Mouse (Mus musculus) CH12.LX (cell line): Measurements from ENCODE around the gene Zfp106. TPM values are rescaled to one million over a fixed set of nuclear protein-coding genes. Genes with fewer than 3 reads are reported as not detected.

Experiments used
- DNase-seq: peaks from one replicate; pipeline ENCODE4 v3.0.0-alpha.2; 2013; ENCODE audit errors: extremely low read depth
- H3K27ac ChIP-seq: 2 replicates; pipeline ENCODE4 v1.5.1; 2012; ENCODE audit warnings: low read depth, mild to moderate bottlenecking, control low read depth, moderate library complexity; ENCODE audit not compliant: insufficient read depth
- H3K27me3 ChIP-seq: replicated peaks from 2 replicates; pipeline ENCODE3; 2012; ENCODE audit warnings: inconsistent platforms
- H3K36me3 ChIP-seq, 2 experiments: replicated peaks in 1 of 2; 2 replicates each; pipeline versions ENCODE3 to v1.6.1; 2012; ENCODE audit warnings: inconsistent platforms in 1 of 2, low read length in 1 of 2, mild to moderate bottlenecking in 1 of 2, mixed read lengths in 1 of 2, moderate library complexity in 1 of 2; ENCODE audit not compliant: control insufficient read depth in 1 of 2, insufficient read depth in 1 of 2
- H3K4me1 ChIP-seq, 2 experiments: 2 replicates each; pipeline ENCODE4 v1.6.1; 2012; ENCODE audit warnings: inconsistent platforms in 1 of 2, moderate library complexity in 1 of 2; ENCODE audit not compliant: insufficient read depth in 2 of 2, control insufficient read depth in 1 of 2
- H3K4me2 ChIP-seq: 2 replicates; pipeline ENCODE4 v1.6.1; 2012; ENCODE audit warnings: low read depth, mild to moderate bottlenecking, control low read depth; ENCODE audit not compliant: poor library complexity, insufficient read depth, severe bottlenecking
- H3K4me3 ChIP-seq, 3 experiments: fragments of 150-350 bp in 1 of 3; sonication (generic) in 1 of 3; replicated peaks in 1 of 3; 2 replicates each; pipeline versions ENCODE3 to v1.5.1; 2011 to 2012; ENCODE audit warnings: low read depth in 2 of 3, low read length in 2 of 3, mild to moderate bottlenecking in 2 of 3, moderate library complexity in 2 of 3, control low read depth in 1 of 3, improper control_type of control experiment in 1 of 3, inconsistent platforms in 1 of 3, mixed read lengths in 1 of 3; ENCODE audit not compliant: poor library complexity in 1 of 3
- H3K79me2 ChIP-seq: replicated peaks from 2 replicates; pipeline ENCODE4 v1.6.1; 2012; ENCODE audit warnings: mild to moderate bottlenecking, moderate library complexity; ENCODE audit not compliant: control insufficient read depth, poor library complexity, insufficient read depth, severe bottlenecking; ENCODE audit errors: extremely low read depth
- H3K9ac ChIP-seq: 2 replicates; pipeline ENCODE4 v1.6.1; 2012; ENCODE audit warnings: low read depth, mild to moderate bottlenecking, control low read depth, moderate library complexity; ENCODE audit not compliant: insufficient read depth
- H3K9me3 ChIP-seq: replicated peaks from 2 replicates; pipeline ENCODE3; 2012; ENCODE audit warnings: low read length, inconsistent platforms, mixed read lengths
- BHLHE40 ChIP-seq: IDR thresholded peaks from 2 replicates; pipeline ENCODE4 v1.6.1; 2011; ENCODE audit warnings: mild to moderate bottlenecking, low read depth, low read length, improper control_type of control experiment
- CHD2 ChIP-seq: IDR thresholded peaks from 2 replicates; pipeline ENCODE4 v1.6.1; 2011; ENCODE audit warnings: low read length, improper control_type of control experiment
- CTCF ChIP-seq, 2 experiments: IDR thresholded peaks in 1 of 2; conservative IDR thresholded peaks in 1 of 2; 2 replicates each; pipeline ENCODE4 v1.5.1; 2011 to 2012; ENCODE audit warnings: low read depth in 2 of 2, low read length in 2 of 2, improper control_type of control experiment in 1 of 2, inconsistent platforms in 1 of 2, mild to moderate bottlenecking in 1 of 2, moderate library complexity in 1 of 2
- ELF1 ChIP-seq: IDR thresholded peaks from 2 replicates; pipeline ENCODE4 v1.6.1; 2014; ENCODE audit warnings: low read depth, mild to moderate bottlenecking, inconsistent platforms, low read length, improper control_type of control experiment
- EP300 ChIP-seq: IDR thresholded peaks from 2 replicates; pipeline ENCODE4 v1.6.1; 2011; ENCODE audit warnings: low read length, improper control_type of control experiment
- ETS1 ChIP-seq: conservative IDR thresholded peaks from 2 replicates; pipeline ENCODE4 v1.6.1; 2012; ENCODE audit warnings: low read depth, mild to moderate bottlenecking, inconsistent platforms, low read length, improper control_type of control experiment, moderate library complexity
- IRF4 ChIP-seq: IDR thresholded peaks from 2 replicates; pipeline ENCODE4 v1.6.1; 2014; ENCODE audit warnings: low read depth, mild to moderate bottlenecking, inconsistent platforms, low read length, improper control_type of control experiment
- JUN ChIP-seq: IDR thresholded peaks from 2 replicates; pipeline ENCODE4 v1.6.1; 2011; ENCODE audit warnings: low read depth, mild to moderate bottlenecking, low read length, improper control_type of control experiment, moderate library complexity; ENCODE audit not compliant: insufficient read depth
- MAFK ChIP-seq: IDR thresholded peaks from 2 replicates; pipeline ENCODE4 v1.6.1; 2011; ENCODE audit warnings: low read length, improper control_type of control experiment; ENCODE audit not compliant: insufficient replicate concordance
- MAX ChIP-seq: IDR thresholded peaks from 2 replicates; pipeline ENCODE4 v1.6.1; 2011; ENCODE audit warnings: low read length, improper control_type of control experiment
- MAZ ChIP-seq: IDR thresholded peaks from 2 replicates; pipeline ENCODE4 v1.6.1; 2012; ENCODE audit warnings: low read depth, mild to moderate bottlenecking, inconsistent platforms, low read length, improper control_type of control experiment, moderate library complexity
- MEF2A ChIP-seq: IDR thresholded peaks from 2 replicates; pipeline ENCODE4 v1.6.1; 2014; ENCODE audit warnings: low read depth, mild to moderate bottlenecking, inconsistent platforms, low read length, improper control_type of control experiment, borderline replicate concordance
- MXI1 ChIP-seq: IDR thresholded peaks from 2 replicates; pipeline ENCODE4 v1.6.1; 2011; ENCODE audit warnings: mild to moderate bottlenecking, low read depth, low read length, improper control_type of control experiment
- MYC ChIP-seq: IDR thresholded peaks from 2 replicates; pipeline ENCODE4 v1.6.1; 2011; ENCODE audit warnings: low read depth, mild to moderate bottlenecking, improper control_type of control experiment, low read length
- NELFE ChIP-seq: IDR thresholded peaks from 2 replicates; pipeline ENCODE4 v1.6.1; 2011; ENCODE audit warnings: low read depth, low read length, improper control_type of control experiment
- NRF1 ChIP-seq: IDR thresholded peaks from 2 replicates; pipeline ENCODE4 v1.6.1; 2014; ENCODE audit warnings: low read depth, mild to moderate bottlenecking, inconsistent platforms, low read length, improper control_type of control experiment, moderate library complexity
- PAX5 ChIP-seq: IDR thresholded peaks from 2 replicates; pipeline ENCODE4 v1.6.1; 2012; ENCODE audit warnings: low read length, inconsistent platforms, mixed read lengths
- POLR2A ChIP-seq: IDR thresholded peaks from 2 replicates; pipeline ENCODE4 v1.6.1; 2011; ENCODE audit warnings: low read depth, mild to moderate bottlenecking, improper control_type of control experiment, low read length
- POLR2AphosphoS2 ChIP-seq: IDR thresholded peaks from 2 replicates; pipeline ENCODE4 v1.6.1; 2011; ENCODE audit warnings: low read depth, low read length, improper control_type of control experiment
- RAD21 ChIP-seq: IDR thresholded peaks from 2 replicates; pipeline ENCODE4 v1.6.1; 2011; ENCODE audit warnings: low read depth, mild to moderate bottlenecking, low read length, improper control_type of control experiment, moderate library complexity
- SIN3A ChIP-seq: IDR thresholded peaks from 2 replicates; pipeline ENCODE4 v1.6.1; 2012; ENCODE audit warnings: low read length, improper control_type of control experiment, inconsistent platforms
- SMC3 ChIP-seq: IDR thresholded peaks from 2 replicates; pipeline ENCODE4 v1.6.1; 2011; ENCODE audit warnings: low read depth, low read length, improper control_type of control experiment
- TCF12 ChIP-seq: IDR thresholded peaks from 2 replicates; pipeline ENCODE4 v1.6.1; 2014; ENCODE audit warnings: low read depth, mild to moderate bottlenecking, inconsistent platforms, low read length, improper control_type of control experiment
- UBTF ChIP-seq: IDR thresholded peaks from 2 replicates; pipeline ENCODE4 v1.6.1; 2012; ENCODE audit warnings: low read depth, mild to moderate bottlenecking, inconsistent platforms, low read length, improper control_type of control experiment, moderate library complexity
- USF1 ChIP-seq: IDR thresholded peaks from 2 replicates; pipeline ENCODE4 v1.6.1; 2014; ENCODE audit warnings: low read depth, mild to moderate bottlenecking, inconsistent platforms, low read length, improper control_type of control experiment
- ZKSCAN1 ChIP-seq: IDR thresholded peaks from 2 replicates; pipeline ENCODE4 v1.6.1; 2012; ENCODE audit warnings: low read depth, inconsistent platforms, low read length, improper control_type of control experiment, borderline replicate concordance
- dilution Hi-C: fragments of 300-500 bp; cut with MboI; formaldehyde crosslinking; loops from 2 replicates; pipeline ENCODE4 v1.14.3; 2020; ENCODE audit warnings: low sequenced_read_pairs; ENCODE audit not compliant: extremely low pct_unique_long_range_greater_than_20kb, extremely low pct_ligation_motif_present
- in situ Hi-C: fragments of 300-500 bp; cut with MboI; formaldehyde crosslinking; loops from 3 replicates; pipeline ENCODE4 v1.14.3; 2019; ENCODE audit warnings: low sequenced_read_pairs, low pct_ligation_motif_present, low pct_unique_long_range_greater_than_20kb, mixed read lengths
- polyA plus RNA-seq: library from polyadenylated mRNA; unstranded; fragments of >175 nt; gene quantifications from 2 replicates; pipeline ENCODE4 v1.2.1, GENCODE M21; 2012; ENCODE audit warnings: low read depth; ENCODE audit not compliant: insufficient read length
- total RNA-seq, 2 experiments: library from RNA; depleted of rRNA; stranded (reverse); fragments of 300-350 nt in 1 of 2; fragments of >200 nt in 1 of 2; gene quantifications; 2 replicates each; pipeline ENCODE4 v1.2.3; 2012 to 2014

Zfp106 gene
- total and polyA plus RNA-seq, 3 experiments: 93.8 to 183 (median 130) TPM

DNA sequence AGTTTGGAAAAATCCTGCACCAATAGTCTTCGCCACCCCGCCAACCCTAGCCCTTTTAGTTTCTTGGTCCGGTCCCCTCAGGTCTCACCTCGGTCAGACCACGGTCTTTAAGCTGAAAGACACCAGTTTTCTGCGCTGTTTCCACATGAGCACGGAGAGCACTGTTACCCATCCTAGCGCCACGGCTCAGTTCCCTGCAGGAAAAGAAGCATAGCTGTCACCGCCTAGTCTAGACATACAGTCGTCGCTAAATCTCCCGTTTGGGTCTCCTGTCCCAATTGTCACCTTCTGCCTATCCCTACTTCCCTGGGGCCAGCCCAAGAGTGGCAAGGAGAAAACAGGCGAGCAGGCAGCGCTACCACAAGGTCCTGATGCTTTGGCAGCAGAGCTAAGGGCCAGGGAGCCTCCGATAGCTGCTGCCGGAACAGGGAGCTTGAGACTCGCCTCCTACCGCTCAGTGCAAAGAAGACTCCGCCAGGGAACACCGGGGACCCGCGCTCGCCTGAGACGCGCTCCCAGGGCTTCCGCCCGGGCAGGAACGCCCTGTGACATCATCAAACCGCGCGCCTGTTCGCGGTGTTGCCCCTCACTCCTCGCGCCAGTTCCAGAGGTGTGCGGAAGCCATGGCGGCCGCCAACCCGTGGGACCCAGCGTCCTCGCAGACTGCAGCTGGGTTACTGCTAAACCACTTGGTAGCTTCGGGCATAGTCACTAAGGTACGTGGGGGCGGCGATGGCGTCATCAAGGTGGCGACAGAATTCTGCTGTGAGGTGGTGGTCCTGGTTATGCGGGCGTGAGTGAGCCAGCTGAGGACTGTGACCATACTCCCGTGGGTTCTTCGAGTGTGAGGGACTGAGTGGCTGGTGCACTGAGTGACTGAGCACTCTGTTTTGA lies 45.4 kb upstream of the Zfp106 start, which contains the start of the genes Haus2 and Lrrc57 (continued):
- TF ChIP-seq PAX5: no peak

DNA sequence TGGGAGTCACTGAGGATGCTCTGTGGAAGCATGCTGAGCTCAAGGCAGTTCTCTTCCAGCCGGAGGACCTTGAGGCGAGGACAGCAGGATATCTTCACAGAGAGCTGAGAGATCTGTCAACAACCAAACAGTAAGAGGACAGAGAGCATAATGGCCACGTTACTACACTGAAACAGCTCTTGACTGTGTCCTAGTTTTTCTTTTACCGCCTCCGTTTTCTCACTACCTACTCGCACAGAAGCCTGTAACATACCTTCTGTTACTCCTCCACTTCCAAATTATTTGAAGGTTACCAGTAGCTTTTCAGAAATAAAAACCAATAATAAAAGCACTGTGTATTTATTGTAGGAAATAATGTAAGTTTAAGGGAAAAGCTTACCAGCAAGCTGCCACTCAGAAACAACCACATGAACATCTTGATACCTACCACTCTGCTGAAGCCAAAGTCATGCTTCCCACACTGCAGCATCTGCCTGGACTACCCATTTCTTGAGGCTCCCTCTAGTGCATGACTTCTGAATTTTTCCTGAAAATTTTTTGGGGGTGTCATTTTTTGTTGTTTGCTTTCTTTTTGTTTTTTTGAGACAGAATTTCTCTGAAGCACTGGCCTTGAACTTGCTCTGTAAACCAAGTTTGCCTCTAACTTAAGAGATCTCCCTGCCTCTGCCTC lies 42.5 kb upstream of the Zfp106 start:
- no peak overlapping the region for H3K4me2 ChIP-seq
- DNase-seq: peak; percentile 23
- dilution Hi-C loops (no loop called here), in situ Hi-C loops (no loop called here)
- H3K4me3 ChIP-seq: no peak overlapping the region
- H3K4me1 ChIP-seq: peaks cover 0 to 24% of the 10 kb centered on the region in 2 experiments; a peak in 1 of 4 replicates
- H3K27me3 ChIP-seq: no peaks in the 10 kb centered on the region
- no peak overlapping the region for H3K9ac ChIP-seq
- no peak overlapping the region for H3K27ac ChIP-seq
- peaks cover 9 to 36% of the 10 kb centered on the region in 2 experiments for H3K36me3 ChIP-seq
- no peaks in the 10 kb centered on the region for H3K9me3 ChIP-seq
- peaks cover 12% of the 10 kb centered on the region for H3K79me2 ChIP-seq
- TF ChIP-seq SMC3 (peak; percentile 52), NELFE (no peak), CTCF (conservative IDR thresholded peaks at IDR 0.05 in 1 of 2, IDR thresholded peaks at IDR 0.05 in 1 of 2; ENCODE audit: low read depth in 2 of 2, low read length in 2 of 2) (peak in 1 of 2 experiments; percentile 59; a peak in 2 of 4 replicates), USF1 (no peak), RAD21 (peak; percentile 40), MYC (0 out of 2 replicates have a peak, but pooled peaks have one; percentile 16), PAX5 (no peak)

DNA sequence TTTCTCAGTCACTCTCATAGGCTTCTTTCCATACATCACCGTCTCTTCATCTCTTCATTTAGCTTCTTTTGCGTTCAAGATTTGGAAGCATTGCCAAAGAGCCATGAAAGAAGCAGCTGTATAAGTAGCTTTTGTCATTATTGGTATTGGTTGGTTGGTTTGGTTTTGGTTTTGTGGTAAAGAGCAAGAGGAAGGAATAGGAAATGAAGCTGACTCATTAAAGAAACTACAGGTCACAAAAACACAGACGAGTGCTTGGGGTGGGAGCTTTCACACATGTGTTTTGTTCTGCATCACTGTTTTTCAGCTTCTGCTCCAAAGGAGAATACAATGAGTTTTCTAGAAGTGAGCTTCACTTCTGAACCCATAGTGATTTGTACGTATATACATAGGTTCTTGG lies 35.9 kb upstream of the Zfp106 start:
- dilution Hi-C loops: no loop called here
- peak; percentile 51; the same call in 1 of the 2 replicates for TF ChIP-seq MAFK
- no peak for TF ChIP-seq NRF1
- TF ChIP-seq MAX: peak; percentile 51; the same call in 1 of the 2 replicates
- TF ChIP-seq MXI1: peak; percentile 73; the same call in 1 of the 2 replicates
- peak; percentile 33 for TF ChIP-seq MEF2A
- TF ChIP-seq SIN3A: peak; percentile 86
- TF ChIP-seq POLR2AphosphoS2: no peak
- peak; percentile 59; the same call in 1 of the 2 replicates for TF ChIP-seq IRF4
- TF ChIP-seq JUN: no peak; the same call in 1 of the 2 replicates
- TF ChIP-seq BHLHE40: peak; percentile 74
- TF ChIP-seq ZKSCAN1: no peak
- no peak for TF ChIP-seq ELF1
- peak; percentile 74 for TF ChIP-seq MYC
- no peak for TF ChIP-seq USF1
- no peak for TF ChIP-seq POLR2A
- TF ChIP-seq CTCF (conservative IDR thresholded peaks at IDR 0.05 in 1 of 2, IDR thresholded peaks at IDR 0.05 in 1 of 2; ENCODE audit: low read depth in 2 of 2, low read length in 2 of 2): no peak
- no peak for TF ChIP-seq SMC3
- no peak for TF ChIP-seq NELFE
- no peak for TF ChIP-seq CHD2
- TF ChIP-seq UBTF: no peak
- peak; percentile 39; the same call in 1 of the 2 replicates for TF ChIP-seq TCF12
- no peak for TF ChIP-seq MAZ
- peak; percentile 88 for TF ChIP-seq EP300
- TF ChIP-seq ETS1: peak; percentile 85

More for the DNA sequence above, 35.9 kb upstream of the Zfp106 start:
- DNase-seq: peak; percentile 68
- peak overlapping the region; percentile 48; the same call in 1 of the 2 replicates for H3K9ac ChIP-seq
- no peaks in the 10 kb centered on the region for H3K79me2 ChIP-seq
- H3K9me3 ChIP-seq: no peaks in the 10 kb centered on the region
- no peak overlapping the region for H3K4me3 ChIP-seq
- in situ Hi-C loops: no loop called here
- H3K4me2 ChIP-seq: peak overlapping the region; percentile 86
- peak overlapping the region; percentile 82 for H3K27ac ChIP-seq
- peaks cover 3 to 26% of the 10 kb centered on the region in 2 experiments; a peak in 3 of 4 replicates for H3K4me1 ChIP-seq
- peaks cover 23 to 62% of the 10 kb centered on the region in 2 experiments for H3K36me3 ChIP-seq
- no peaks in the 10 kb centered on the region for H3K27me3 ChIP-seq
